ENCODE assay signal across 9 mouse cellular contexts in the genomic region with DNA sequence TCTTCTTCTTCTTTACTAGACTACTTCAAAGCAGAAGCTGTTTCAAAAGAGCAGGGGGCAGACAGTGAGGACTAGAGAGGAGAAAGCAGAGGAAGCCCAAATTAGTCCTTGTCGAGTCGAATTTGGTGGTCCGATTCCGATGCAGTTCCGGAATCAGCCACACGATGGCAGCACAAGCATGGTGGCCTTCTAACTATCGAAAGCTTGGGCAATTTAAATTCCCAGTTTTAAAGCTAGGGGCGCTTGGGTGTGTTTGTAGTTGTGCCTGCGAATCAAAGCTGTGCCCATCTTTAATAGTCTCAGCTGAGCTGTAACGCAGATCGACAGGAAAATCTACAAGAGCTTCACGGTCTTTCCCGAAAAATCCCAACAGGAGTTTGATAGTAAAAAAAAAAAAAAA.
A peak's percentile ranks its signal among the peaks of the same experiment; 100 is the strongest.
DNase-seq lines count a peak whose midpoint lies in the region; ATAC-seq and TF ChIP-seq lines count a peak whose summit lies in the region.
"Had no signal": no experiment of that assay in that cellular context is flagged by ENCODE, and none has a peak within 500 bp of the region (broad histone marks: within the 10 kb centered on the region; RNA-seq: fewer than 3 reads in every experiment).

No protein-coding gene starts in this region.

- peak overlapping the region; percentile 50 for H3K4me3 ChIP-seq in forebrain, embryonic 10.5 days
- H3K4me3 ChIP-seq in heart, embryonic 15.5 days: peak overlapping the region; percentile 41
- no peak overlapping the region for H3K4me3 ChIP-seq in liver, embryonic 14.5 days (ENCODE audit: insufficient read depth in 1 of 2, low read depth in 2 of 2, low read length in 2 of 2)
- peak overlapping the region; percentile 36 for H3K4me3 ChIP-seq in neural tube, embryonic 13.5 days
- H3K4me3 ChIP-seq: liver, embryonic 15.5 days had no signal

- TF ChIP-seq CTCF in liver, embryonic 14.5 days (IDR thresholded peaks at IDR 0.05; ENCODE audit: low read depth): peak; percentile 96

- H3K9me3 ChIP-seq in forebrain, embryonic 10.5 days: no peaks in the 10 kb centered on the region
- H3K9me3 ChIP-seq in heart, embryonic 15.5 days (replicated peaks): no peaks in the 10 kb centered on the region
- H3K9me3 ChIP-seq in liver, embryonic 14.5 days (ENCODE audit: control insufficient read depth, low read length): no peaks in the 10 kb centered on the region
- H3K9me3 ChIP-seq in neural tube, embryonic 13.5 days: no peaks in the 10 kb centered on the region
- H3K9me3 ChIP-seq: liver, embryonic 15.5 days had no signal

- no peak for TF ChIP-seq EP300 in liver, embryonic 14.5 days (IDR thresholded peaks at IDR 0.05; ENCODE audit: low read depth)

- peak overlapping the region; percentile 62 for H3K4me2 ChIP-seq in heart, embryonic 15.5 days
- H3K4me2 ChIP-seq in liver, embryonic 14.5 days (ENCODE audit: low read depth): no peak overlapping the region; the same call in 1 of the 2 replicates
- H3K4me2 ChIP-seq in neural tube, embryonic 13.5 days: peak overlapping the region; percentile 61
- H3K4me2 ChIP-seq: liver, embryonic 15.5 days had no signal

- ATAC-seq in CD4-positive, CD25-positive, alpha-beta regulatory T cell, adult 4 months: peak; percentile 87
- no peak for ATAC-seq in heart, embryonic 15.5 days (replicated peaks; ENCODE audit: insufficient number of reproducible peaks, insufficient read depth, low FRiP score, low read depth)
- ATAC-seq in liver, embryonic 14.5 days (ENCODE audit: insufficient read depth): no peak
- peak; percentile 83 for ATAC-seq in neural tube, embryonic 13.5 days (ENCODE audit: low read depth)

- peaks cover 41% of the 10 kb centered on the region for H3K27me3 ChIP-seq in forebrain, embryonic 10.5 days (ENCODE audit: poor library complexity, severe bottlenecking)
- no peaks in the 10 kb centered on the region for H3K27me3 ChIP-seq in heart, embryonic 15.5 days
- H3K27me3 ChIP-seq in liver, embryonic 14.5 days (ENCODE audit: control insufficient read depth, insufficient read depth, low read length): no peaks in the 10 kb centered on the region
- H3K27me3 ChIP-seq in neural tube, embryonic 13.5 days: peaks cover 17% of the 10 kb centered on the region; the same call in 1 of the 2 replicates
- H3K27me3 ChIP-seq: liver, embryonic 15.5 days had no signal

- H3K4me1 ChIP-seq in forebrain, embryonic 10.5 days: peaks cover 13% of the 10 kb centered on the region
- H3K4me1 ChIP-seq in heart, embryonic 15.5 days (replicated peaks): no peaks in the 10 kb centered on the region
- no peaks in the 10 kb centered on the region for H3K4me1 ChIP-seq in liver, embryonic 14.5 days (replicated peaks; ENCODE audit: control insufficient read depth in 2 of 2, insufficient read depth in 2 of 2, low read length in 1 of 2)
- peaks cover 11% of the 10 kb centered on the region for H3K4me1 ChIP-seq in neural tube, embryonic 13.5 days (replicated peaks)
- H3K4me1 ChIP-seq: liver, embryonic 15.5 days had no signal

- 9% methylated on average over 13 of the region's 13 CpGs for WGBS in forebrain, embryonic 10.5 days
- 7% methylated on average over 13 of the region's 13 CpGs for WGBS in heart, embryonic 15.5 days
- WGBS in liver, embryonic 14.5 days (ENCODE audit: insufficient replicate concordance): 7% methylated on average over 13 of the region's 13 CpGs
- 4% methylated on average over 13 of the region's 13 CpGs for WGBS in neural tube, embryonic 13.5 days

- H3K27ac ChIP-seq in forebrain, embryonic 10.5 days: no peak overlapping the region
- H3K27ac ChIP-seq in heart, embryonic 15.5 days: no peak overlapping the region
- no peak overlapping the region for H3K27ac ChIP-seq in liver, embryonic 14.5 days
- peak overlapping the region; percentile 81; the same call in 1 of the 2 replicates for H3K27ac ChIP-seq in neural tube, embryonic 13.5 days (replicated peaks)
- H3K27ac ChIP-seq: liver, embryonic 15.5 days had no signal

- no peaks in the 10 kb centered on the region for H3K36me3 ChIP-seq in forebrain, embryonic 10.5 days (replicated peaks)
- H3K36me3 ChIP-seq in heart, embryonic 15.5 days: no peaks in the 10 kb centered on the region
- no peaks in the 10 kb centered on the region for H3K36me3 ChIP-seq in liver, embryonic 14.5 days (replicated peaks; ENCODE audit: control insufficient read depth, insufficient read depth, low read depth)
- H3K36me3 ChIP-seq in neural tube, embryonic 13.5 days: no peaks in the 10 kb centered on the region
- H3K36me3 ChIP-seq: liver, embryonic 15.5 days had no signal

- H3K9ac ChIP-seq in heart, embryonic 15.5 days: no peak overlapping the region
- H3K9ac ChIP-seq in liver, embryonic 14.5 days (replicated peaks): no peak overlapping the region
- H3K9ac ChIP-seq in neural tube, embryonic 13.5 days: peak overlapping the region; percentile 64
- H3K9ac ChIP-seq: liver, embryonic 15.5 days had no signal

- peak; percentile 83 for DNase-seq in brain, embryonic 18.5 days (ENCODE audit: low read depth, low spot score)
- DNase-seq in forebrain, embryonic 10.5 days (ENCODE audit: extremely low spot score, low spot score): peak; percentile 90
- peak; percentile 91 for DNase-seq in kidney, postnatal 14 days
- DNase-seq in liver, embryonic 14.5 days (ENCODE audit: low read depth in 3 of 3, low spot score in 3 of 3): peak; percentile 17 to 37 (median 31)
- DNase-seq in telencephalon, adult 2 months (ENCODE audit: low read depth, low spot score): peak; percentile 74

Comparison
In these comparisons a context has a peak if more than half of its experiments do, and no peak if none do; other contexts are left out.
1. ATAC-seq: peak in CD4-positive, CD25-positive, alpha-beta regulatory T cell, adult 4 months (single experiment) and neural tube, embryonic 13.5 days (single experiment); none in heart, embryonic 15.5 days (single experiment) and liver, embryonic 14.5 days (single experiment).
2. DNase-seq: peak in every context shown above with its lines; median percentile 91 in kidney, postnatal 14 days; 90 in forebrain, embryonic 10.5 days; 83 in brain, embryonic 18.5 days; 74 in telencephalon, adult 2 months; 31 in liver, embryonic 14.5 days.
3. H3K4me3 ChIP-seq: peak in forebrain, embryonic 10.5 days (single experiment), heart, embryonic 15.5 days (single experiment) and neural tube, embryonic 13.5 days (single experiment); none in liver, embryonic 14.5 days (0 of 2).